Mouse (Mus musculus): ENCODE results near the gene Nrsn2. TPM values are rescaled to one million over a fixed set of nuclear protein-coding genes. Genes with fewer than 3 reads are reported as not detected.
A peak's percentile ranks its signal among the peaks of the same experiment; 100 is the strongest.

Gene Nrsn2
- total RNA-seq, 4 experiments from 2014 or later = 90.3 to 104 (median 96.4) TPM

GRCm38 (mm10) chr2:152343329-152344213 is 32.9 kb downstream of the Nrsn2 start, which contains the start of gene Trib3:
Gene Trib3 (minus strand): TSS chr2:152344032.
- peak in 1 of 2 experiments; percentile 59 for DNase-seq (ENCODE audit: low spot score in 2 of 2)

GRCm38 (mm10) chr2:152339631-152340179 is 36.7 kb downstream of the Nrsn2 start:
- DNase-seq (ENCODE audit: low spot score in 2 of 2) = no peak

- DNase-seq (ENCODE audit: low spot score in 2 of 2) = no peak
Observed at GRCm38 (mm10) chr2:152338319-152338718, 38.1 kb downstream of the Nrsn2 start.

GRCm38 (mm10) chr2:152337591-152338212 is 38.7 kb downstream of the Nrsn2 start:
- DNase-seq (ENCODE audit: low spot score in 2 of 2) = no peak

GRCm38 (mm10) chr2:152336856-152337255 is 39.6 kb downstream of the Nrsn2 start:
- DNase-seq (ENCODE audit: low spot score in 2 of 2) = no peak

- DNase-seq (ENCODE audit: low spot score in 2 of 2) = no peak
Observed at GRCm38 (mm10) chr2:152335289-152335820, 41.1 kb downstream of the Nrsn2 start.

- no peak for DNase-seq (ENCODE audit: low spot score in 2 of 2)
Observed at GRCm38 (mm10) chr2:152333345-152334006, 43.0 kb downstream of the Nrsn2 start.

- peak; percentile 85 to 93 for DNase-seq (ENCODE audit: low spot score in 2 of 2)
Observed at GRCm38 (mm10) chr2:152332101-152332825, 44.2 kb downstream of the Nrsn2 start, which contains the start of gene Rbck1. Gene Rbck1 (minus strand): TSS chr2:152332653.

GRCm38 (mm10) chr2:152330858-152331423 is 45.5 kb downstream of the Nrsn2 start:
- DNase-seq (ENCODE audit: low spot score in 2 of 2) = no peak

GRCm38 (mm10) chr2:152327980-152328379 is 48.5 kb downstream of the Nrsn2 start:
- no peak for DNase-seq (ENCODE audit: low spot score in 2 of 2)

GRCm38 (mm10) chr2:152326654-152327053 is 49.8 kb downstream of the Nrsn2 start:
- no peak for DNase-seq (ENCODE audit: low spot score in 2 of 2)

GRCm38 (mm10) chr2:152326157-152326556 is 50.3 kb downstream of the Nrsn2 start:
- no peak for DNase-seq (ENCODE audit: low spot score in 2 of 2)

- no peak for DNase-seq (ENCODE audit: low spot score in 2 of 2)
Observed at GRCm38 (mm10) chr2:152324842-152325241, 51.6 kb downstream of the Nrsn2 start.

GRCm38 (mm10) chr2:152323971-152324370 is 52.5 kb downstream of the Nrsn2 start:
- DNase-seq (ENCODE audit: low spot score in 2 of 2) = no peak

GRCm38 (mm10) chr2:152322198-152322597 is 54.2 kb downstream of the Nrsn2 start:
- no peak for DNase-seq (ENCODE audit: low spot score in 2 of 2)

GRCm38 (mm10) chr2:152321558-152321957 is 54.9 kb downstream of the Nrsn2 start:
- DNase-seq (ENCODE audit: low spot score in 2 of 2) = no peak

All from layer of hippocampus, adult 8-10 months (tissue).